Mouse (Mus musculus) spleen, adult 2 months (tissue): ENCODE results near the gene Rassf2. TPM values are rescaled to one million over a fixed set of nuclear protein-coding genes. Genes with fewer than 3 reads are reported as not detected.

Source experiments
- DNase-seq, 2 experiments: peaks; one replicate each; pipeline versions ENCODE4 v3.0.0 to v3.0.0-alpha.2; 2012 to 2021; ENCODE audit warnings: low spot score in 2 of 2, low read depth in 1 of 2
- H3K27ac ChIP-seq: fragments of 200-500 bp; 2 replicates; pipeline ENCODE4 v1.5.1; 2012; ENCODE audit warnings: low read length, inconsistent platforms; ENCODE audit not compliant: insufficient read depth
- H3K27me3 ChIP-seq: fragments of 200-500 bp; 2 replicates; pipeline ENCODE4 v1.6.1; 2012; ENCODE audit warnings: mild to moderate bottlenecking, moderate library complexity, low read length, inconsistent platforms; ENCODE audit not compliant: control insufficient read depth, insufficient read depth
- H3K36me3 ChIP-seq: fragments of 200-500 bp; 2 replicates; pipeline ENCODE4 v1.6.1; 2012; ENCODE audit warnings: mild to moderate bottlenecking, low read length, inconsistent platforms; ENCODE audit not compliant: control insufficient read depth, insufficient read depth
- H3K4me1 ChIP-seq: fragments of 200-500 bp; 2 replicates; pipeline ENCODE4 v1.6.1; 2011; ENCODE audit warnings: inconsistent platforms; ENCODE audit not compliant: control insufficient read depth, insufficient read depth, insufficient read length
- H3K4me3 ChIP-seq: fragments of 200-500 bp; 2 replicates; pipeline ENCODE4 v1.5.1; 2011; ENCODE audit warnings: mild to moderate bottlenecking, inconsistent platforms; ENCODE audit not compliant: insufficient read depth, insufficient read length; ENCODE audit errors: extremely low read depth
- CTCF ChIP-seq: fragments of 200-500 bp; IDR thresholded peaks from 2 replicates; pipeline ENCODE4 v1.5.1; 2011; ENCODE audit warnings: mild to moderate bottlenecking, inconsistent platforms; ENCODE audit not compliant: insufficient read depth, insufficient read length, insufficient replicate concordance; ENCODE audit errors: extremely low read depth
- POLR2A ChIP-seq: fragments of 200-500 bp; IDR thresholded peaks from 2 replicates; pipeline ENCODE4 v1.6.1; 2011; ENCODE audit warnings: low read depth, low read length, inconsistent platforms
- WGBS: fragments of 180-500 bp; shearing (Covaris S2); methylation state at CpG from one replicate; pipeline ENCODE4 v1.1.7; 2018; 5-methylcytosine and 5-hydroxymethylcytosine counted together
- polyA plus RNA-seq: library from polyadenylated mRNA; depleted of rRNA; stranded (reverse); fragments of >200 nt; gene quantifications from 2 replicates; pipeline ENCODE4 v1.2.3, GENCODE M21; 2012

Gene Rassf2
- polyA plus RNA-seq, 1 experiment = 70.2 TPM

- TF ChIP-seq CTCF (no peak), POLR2A (no peak; the same call in 1 of the 2 replicates)
- no peaks in the 10 kb centered on the region for H3K27me3 ChIP-seq
- peak overlapping the region; percentile 51 for H3K4me3 ChIP-seq
- peak overlapping the region; percentile 98 for H3K27ac ChIP-seq
- peaks cover 58% of the 10 kb centered on the region for H3K4me1 ChIP-seq
- H3K36me3 ChIP-seq = no peaks in the 10 kb centered on the region
- WGBS = 7% methylated on average over 3 of the region's 3 CpGs
- DNase-seq = peak; percentile 49 to 76
These were observed 10.7 kb downstream of the Rassf2 start for GRCm38 (mm10) chr2:132019372-132019811.

GRCm38 (mm10) chr2:132018156-132018555 is 11.9 kb downstream of the Rassf2 start:
- 17% methylated on average over 4 of the region's 4 CpGs for WGBS
- DNase-seq = no peak
- TF ChIP-seq CTCF = no peak
- TF ChIP-seq POLR2A = no peak
- no peaks in the 10 kb centered on the region for H3K27me3 ChIP-seq
- peaks cover 52% of the 10 kb centered on the region for H3K4me1 ChIP-seq
- peak overlapping the region; percentile 98 for H3K27ac ChIP-seq
- H3K4me3 ChIP-seq = no peak overlapping the region
- H3K36me3 ChIP-seq = no peaks in the 10 kb centered on the region

- no peaks in the 10 kb centered on the region for H3K27me3 ChIP-seq
- peaks cover 49% of the 10 kb centered on the region for H3K4me1 ChIP-seq
- no peak for TF ChIP-seq POLR2A
- TF ChIP-seq CTCF = no peak
- DNase-seq = no peak
- H3K36me3 ChIP-seq = peaks cover under 1% of the 10 kb centered on the region; the same call in 1 of the 2 replicates
- H3K4me3 ChIP-seq = no peak overlapping the region
- H3K27ac ChIP-seq = peak overlapping the region; percentile 98; the same call in 1 of the 2 replicates
- WGBS = 71% methylated on average over 7 of the region's 7 CpGs
These were observed 12.4 kb downstream of the Rassf2 start for GRCm38 (mm10) chr2:132017611-132018010.

GRCm38 (mm10) chr2:132016034-132016433 is 14.0 kb downstream of the Rassf2 start:
- H3K4me1 ChIP-seq = peaks cover 39% of the 10 kb centered on the region
- DNase-seq = no peak
- 87% methylated on average over 1 of the region's 1 CpGs for WGBS
- no peak for TF ChIP-seq CTCF
- no peak for TF ChIP-seq POLR2A
- H3K27ac ChIP-seq = no peak overlapping the region
- no peaks in the 10 kb centered on the region for H3K27me3 ChIP-seq
- peaks cover 15% of the 10 kb centered on the region for H3K36me3 ChIP-seq
- no peak overlapping the region for H3K4me3 ChIP-seq

- peaks cover 30% of the 10 kb centered on the region; the same call in 1 of the 2 replicates for H3K4me1 ChIP-seq
- no peak for DNase-seq
- H3K27ac ChIP-seq = no peak overlapping the region
- peaks cover 30% of the 10 kb centered on the region for H3K36me3 ChIP-seq
- H3K4me3 ChIP-seq = no peak overlapping the region
- no peaks in the 10 kb centered on the region for H3K27me3 ChIP-seq
- WGBS = 57% methylated on average over 4 of the region's 4 CpGs
- no peak for TF ChIP-seq POLR2A
- TF ChIP-seq CTCF = no peak
These were observed 16.9 kb downstream of the Rassf2 start for GRCm38 (mm10) chr2:132013152-132013551.

GRCm38 (mm10) chr2:132010781-132011180 is 19.3 kb downstream of the Rassf2 start:
- TF ChIP-seq CTCF (no peak), POLR2A (no peak)
- Histone ChIP-seq H3K36me3 (peaks cover 38% of the 10 kb centered on the region), H3K4me3 (no peak overlapping the region), H3K4me1 (peaks cover 33% of the 10 kb centered on the region; the same call in 1 of the 2 replicates), H3K27me3 (no peaks in the 10 kb centered on the region), H3K27ac (no peak overlapping the region)
- 98% methylated on average over 2 of the region's 2 CpGs for whole genome bisulfite sequencing
- no peak for DNase-seq

- DNase-seq = no peak
- H3K4me3 ChIP-seq = no peak overlapping the region
- H3K4me1 ChIP-seq = peaks cover 28% of the 10 kb centered on the region; the same call in 1 of the 2 replicates
- 73% methylated on average over 4 of the region's 4 CpGs for WGBS
- no peak for TF ChIP-seq POLR2A
- no peak for TF ChIP-seq CTCF
- H3K27ac ChIP-seq = no peak overlapping the region
- peaks cover 58% of the 10 kb centered on the region for H3K36me3 ChIP-seq
- H3K27me3 ChIP-seq = no peaks in the 10 kb centered on the region
These were observed 21.9 kb downstream of the Rassf2 start for GRCm38 (mm10) chr2:132008186-132008585.
